ENCODE assay signal across 16 mouse cellular contexts in the genomic region with DNA sequence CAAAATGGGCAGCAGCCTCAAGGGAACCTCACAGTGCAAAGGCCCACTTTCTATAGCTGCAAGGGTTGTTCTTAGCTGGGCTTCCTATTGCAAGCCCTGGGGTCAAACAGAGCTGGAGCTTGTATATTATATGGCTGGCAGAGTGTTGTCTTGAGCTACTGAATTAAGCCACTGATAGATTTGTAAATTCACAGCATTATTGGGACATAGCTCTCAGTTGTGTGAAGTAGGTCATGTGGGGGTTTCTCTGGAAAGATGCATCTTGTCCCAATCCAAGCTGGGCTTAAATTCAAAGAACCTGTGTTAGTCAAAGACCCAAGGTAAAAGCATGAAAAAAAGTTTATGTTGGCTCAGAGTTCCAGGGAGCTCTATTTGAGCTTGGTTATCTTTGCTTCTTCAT.
"Had no signal": no experiment of that assay in that cellular context is flagged by ENCODE, and none has a peak within 500 bp of the region (broad histone marks: within the 10 kb centered on the region; RNA-seq: fewer than 3 reads in every experiment).

No protein-coding gene starts in this region.

- DNase-seq: heart, postnatal 10 days; heart, postnatal 14 days; heart, postnatal 36 days; heart, postnatal 4 days; kidney, adult 11 months; kidney, adult 18-20 months; kidney, adult 2 months; kidney, adult 8-10 months; kidney, adult 9 months; kidney, postnatal 10 days; kidney, postnatal 14 days; kidney, postnatal 25 days; kidney, postnatal 36 days; kidney, postnatal 4 days; layer of hippocampus, adult 9-11 months; layer of hippocampus, postnatal 36 days had no signal
